Mouse (Mus musculus): ENCODE results near the gene Metrnl.

GRCm38 (mm10) chr11:121709278-121709677 is 7.9 kb downstream of the Metrnl start:
- TF ChIP-seq EP300 (IDR thresholded peaks at IDR 0.05; ENCODE audit: low read depth) (no peak), CTCF (IDR thresholded peaks at IDR 0.05; ENCODE audit: low read depth) (no peak)
